Mouse (Mus musculus): ENCODE results near the gene Paqr7. TPM values are rescaled to one million over a fixed set of nuclear protein-coding genes. Genes with fewer than 3 reads are reported as not detected.

The Paqr7 gene
- total RNA-seq, 2 experiments from 2014 or later, result 2.4 to 3.0 TPM

GRCm38 (mm10) chr4:134532928-134533327 is 36.4 kb downstream of the Paqr7 start:
- DNase-seq, result no peak
- intact Hi-C loops (cut with DNase I), result no loop called here

GRCm38 (mm10) chr4:134533421-134533820 is 36.9 kb downstream of the Paqr7 start:
- no peak for DNase-seq
- intact Hi-C loops (cut with DNase I), result no loop called here

GRCm38 (mm10) chr4:134534124-134534886 is 37.8 kb downstream of the Paqr7 start:
- intact Hi-C loops (cut with DNase I), result no loop called here
- DNase-seq, result peak; percentile 46 to 58

- peak; percentile 95 to 98 for DNase-seq
- intact Hi-C loops (cut with DNase I), result no loop called here
Observed at GRCm38 (mm10) chr4:134534932-134535786, 38.7 kb downstream of the Paqr7 start, which contains the start of gene Mtfr1l. Gene Mtfr1l (minus strand): TSS chr4:134535387.

GRCm38 (mm10) chr4:134535787-134536151 is 39.3 kb downstream of the Paqr7 start:
- intact Hi-C loops (cut with DNase I), result no loop called here

GRCm38 (mm10) chr4:134538997-134539580 is 42.6 kb downstream of the Paqr7 start:
- DNase-seq, result no peak

More at GRCm38 (mm10) chr4:134535787-134536151, 39.3 kb downstream of the Paqr7 start:
- DNase-seq, result no peak

GRCm38 (mm10) chr4:134542726-134543125 is 46.2 kb downstream of the Paqr7 start:
- no peak for DNase-seq
- intact Hi-C loops (cut with DNase I), result loop anchor here (2.0 kb wide), 1 partner anchor 254 kb away; no protein-coding TSS in a partner anchor

More at GRCm38 (mm10) chr4:134538997-134539580, 42.6 kb downstream of the Paqr7 start:
- intact Hi-C loops (cut with DNase I), result no loop called here

- DNase-seq, result peak; percentile 87 to 93
- intact Hi-C loops (cut with DNase I), result loop anchor here (2.0 kb wide), 1 partner anchor 254 kb away; no protein-coding TSS in a partner anchor
Observed at GRCm38 (mm10) chr4:134543261-134543660, 46.8 kb downstream of the Paqr7 start.

GRCm38 (mm10) chr4:134546814-134547705 is 50.6 kb downstream of the Paqr7 start:
- no peak for DNase-seq
- intact Hi-C loops (cut with DNase I), result loop anchor here (5.0 kb wide), 1 partner anchor 335 kb away; no protein-coding TSS in a partner anchor

- DNase-seq, result no peak
- intact Hi-C loops (cut with DNase I), result loop anchor here (5.0 kb wide), 1 partner anchor 334 kb away; no protein-coding TSS in a partner anchor
Observed at GRCm38 (mm10) chr4:134548169-134548938, 51.9 kb downstream of the Paqr7 start.

GRCm38 (mm10) chr4:134549899-134550298 is 53.4 kb downstream of the Paqr7 start:
- intact Hi-C loops (cut with DNase I), result loop anchor here (5.0 kb wide), 1 partner anchor 332 kb away; no protein-coding TSS in a partner anchor
- no peak for DNase-seq

- intact Hi-C loops (cut with DNase I), result no loop called here
- DNase-seq, result peak in 1 of 2 experiments; percentile 77
Observed at GRCm38 (mm10) chr4:134551494-134552316, 55.2 kb downstream of the Paqr7 start, which contains the start of gene Selenon. Gene Selenon (minus strand): TSS chr4:134552166.

- no peak for DNase-seq
- intact Hi-C loops (cut with DNase I), result no loop called here
Observed at GRCm38 (mm10) chr4:134553631-134554030, 57.1 kb downstream of the Paqr7 start.

- DNase-seq, result no peak
- intact Hi-C loops (cut with DNase I), result no loop called here
Observed at GRCm38 (mm10) chr4:134555956-134556580, 59.6 kb downstream of the Paqr7 start.

GRCm38 (mm10) chr4:134557626-134558249 is 61.2 kb downstream of the Paqr7 start:
- intact Hi-C loops (cut with DNase I), result no loop called here
- no peak for DNase-seq

GRCm38 (mm10) chr4:134558570-134559113 is 62.1 kb downstream of the Paqr7 start:
- intact Hi-C loops (cut with DNase I), result no loop called here
- no peak for DNase-seq

GRCm38 (mm10) chr4:134559154-134559553 is 62.7 kb downstream of the Paqr7 start:
- intact Hi-C loops (cut with DNase I), result no loop called here
- no peak for DNase-seq
